Mouse (Mus musculus): ENCODE data around the gene Poldip3. TPM values are rescaled to one million over a fixed set of nuclear protein-coding genes. Genes with fewer than 3 reads are reported as not detected.

Poldip3 gene
- polyA plus RNA-seq, 1 experiment from 2014 or later = 185 TPM

- DNase-seq (ENCODE audit: extremely low spot score, low spot score) = no peak
- Histone ChIP-seq H3K36me3 (replicated peaks) (peaks cover 6% of the 10 kb centered on the region), H3K9me3 (no peaks in the 10 kb centered on the region), H3K27me3 (ENCODE audit: poor library complexity, severe bottlenecking) (no peaks in the 10 kb centered on the region), H3K27ac (peak overlapping the region; percentile 0), H3K4me1 (peaks cover 39% of the 10 kb centered on the region), H3K4me3 (peak overlapping the region; percentile 66; the same call in 1 of the 2 replicates)
- 88% methylated on average over 8 of the region's 8 CpGs for WGBS
Measured at GRCm38 (mm10) chr15:83169772-83170722, 20.9 kb upstream of the Poldip3 start.

GRCm38 (mm10) chr15:83168875-83169771 lies 19.9 kb upstream of the Poldip3 start:
- Histone ChIP-seq H3K27me3 (ENCODE audit: poor library complexity, severe bottlenecking) (no peaks in the 10 kb centered on the region), H3K4me3 (no peak overlapping the region; the same call in 1 of the 2 replicates), H3K36me3 (replicated peaks) (peaks cover 10% of the 10 kb centered on the region), H3K27ac (peak overlapping the region; percentile 0; the same call in 1 of the 2 replicates), H3K4me1 (peaks cover 39% of the 10 kb centered on the region), H3K9me3 (no peaks in the 10 kb centered on the region)
- DNase-seq (ENCODE audit: extremely low spot score, low spot score) = no peak
- 83% methylated on average over 7 of the region's 7 CpGs for WGBS

GRCm38 (mm10) chr15:83168311-83168710 lies 19.1 kb upstream of the Poldip3 start:
- no peak for DNase-seq (ENCODE audit: extremely low spot score, low spot score)
- Histone ChIP-seq H3K27me3 (ENCODE audit: poor library complexity, severe bottlenecking) (no peaks in the 10 kb centered on the region), H3K36me3 (replicated peaks) (peaks cover 15% of the 10 kb centered on the region), H3K9me3 (no peaks in the 10 kb centered on the region), H3K4me1 (peaks cover 39% of the 10 kb centered on the region), H3K4me3 (no peak overlapping the region), H3K27ac (no peak overlapping the region)
- 87% methylated on average over 3 of the region's 3 CpGs for WGBS

- no peaks in the 10 kb centered on the region for H3K9me3 ChIP-seq
- peaks cover 33% of the 10 kb centered on the region for H3K4me1 ChIP-seq
- 0 out of 2 replicates have a peak overlapping the region, but pooled peaks have one; percentile 4 for H3K27ac ChIP-seq
- no peak overlapping the region for H3K4me3 ChIP-seq
- H3K36me3 ChIP-seq (replicated peaks) = peaks cover 22% of the 10 kb centered on the region
- no peaks in the 10 kb centered on the region for H3K27me3 ChIP-seq (ENCODE audit: poor library complexity, severe bottlenecking)
- 91% methylated on average over 8 of the region's 8 CpGs for WGBS
- no peak for DNase-seq (ENCODE audit: extremely low spot score, low spot score)
Measured at GRCm38 (mm10) chr15:83167550-83168065, 18.4 kb upstream of the Poldip3 start.

GRCm38 (mm10) chr15:83167126-83167525 lies 17.9 kb upstream of the Poldip3 start:
- peaks cover 32% of the 10 kb centered on the region for H3K4me1 ChIP-seq
- DNase-seq (ENCODE audit: extremely low spot score, low spot score) = no peak

GRCm38 (mm10) chr15:83166642-83167041 lies 17.5 kb upstream of the Poldip3 start:
- Histone ChIP-seq H3K36me3 (replicated peaks) (peaks cover 31% of the 10 kb centered on the region), H3K4me1 (peaks cover 35% of the 10 kb centered on the region), H3K9me3 (no peaks in the 10 kb centered on the region), H3K27ac (0 out of 2 replicates have a peak overlapping the region, but pooled peaks have one; percentile 4), H3K27me3 (ENCODE audit: poor library complexity, severe bottlenecking) (no peaks in the 10 kb centered on the region), H3K4me3 (no peak overlapping the region)
- WGBS = 88% methylated on average over 3 of the region's 3 CpGs
- no peak for DNase-seq (ENCODE audit: extremely low spot score, low spot score)

More at GRCm38 (mm10) chr15:83167126-83167525, 17.9 kb upstream of the Poldip3 start:
- Histone ChIP-seq H3K27me3 (ENCODE audit: poor library complexity, severe bottlenecking) (no peaks in the 10 kb centered on the region), H3K36me3 (replicated peaks) (peaks cover 27% of the 10 kb centered on the region), H3K27ac (0 out of 2 replicates have a peak overlapping the region, but pooled peaks have one; percentile 4), H3K4me3 (no peak overlapping the region), H3K9me3 (no peaks in the 10 kb centered on the region)
- WGBS = 81% methylated on average over 5 of the region's 5 CpGs

GRCm38 (mm10) chr15:83165526-83166315 lies 16.5 kb upstream of the Poldip3 start:
- H3K27ac ChIP-seq = no peak overlapping the region; the same call in 1 of the 2 replicates
- no peaks in the 10 kb centered on the region for H3K27me3 ChIP-seq (ENCODE audit: poor library complexity, severe bottlenecking)
- H3K4me3 ChIP-seq = no peak overlapping the region
- H3K36me3 ChIP-seq (replicated peaks) = peaks cover 41% of the 10 kb centered on the region
- H3K9me3 ChIP-seq = no peaks in the 10 kb centered on the region
- 90% methylated on average over 13 of the region's 13 CpGs for WGBS
- peaks cover 35% of the 10 kb centered on the region for H3K4me1 ChIP-seq
- no peak for DNase-seq (ENCODE audit: extremely low spot score, low spot score)

- WGBS = 78% methylated on average over 5 of the region's 5 CpGs
- DNase-seq (ENCODE audit: extremely low spot score, low spot score) = no peak
- Histone ChIP-seq H3K36me3 (replicated peaks) (peaks cover 48% of the 10 kb centered on the region), H3K27ac (no peak overlapping the region), H3K27me3 (ENCODE audit: poor library complexity, severe bottlenecking) (no peaks in the 10 kb centered on the region), H3K4me3 (no peak overlapping the region), H3K9me3 (no peaks in the 10 kb centered on the region), H3K4me1 (peaks cover 33% of the 10 kb centered on the region)
Measured at GRCm38 (mm10) chr15:83164971-83165471, 15.8 kb upstream of the Poldip3 start.

GRCm38 (mm10) chr15:83162818-83163485 lies 13.8 kb upstream of the Poldip3 start:
- Histone ChIP-seq H3K4me1 (peaks cover 25% of the 10 kb centered on the region), H3K36me3 (replicated peaks) (peaks cover 68% of the 10 kb centered on the region), H3K9me3 (no peaks in the 10 kb centered on the region), H3K4me3 (no peak overlapping the region), H3K27me3 (ENCODE audit: poor library complexity, severe bottlenecking) (no peaks in the 10 kb centered on the region), H3K27ac (no peak overlapping the region)
- WGBS = 90% methylated on average over 11 of the region's 11 CpGs
- no peak for DNase-seq (ENCODE audit: extremely low spot score, low spot score)

- Histone ChIP-seq H3K4me3 (no peak overlapping the region), H3K36me3 (replicated peaks) (peaks cover 78% of the 10 kb centered on the region), H3K27me3 (ENCODE audit: poor library complexity, severe bottlenecking) (no peaks in the 10 kb centered on the region), H3K4me1 (peaks cover 28% of the 10 kb centered on the region), H3K27ac (0 out of 2 replicates have a peak overlapping the region, but pooled peaks have one; percentile 7), H3K9me3 (no peaks in the 10 kb centered on the region)
- WGBS = 90% methylated on average over 4 of the region's 4 CpGs
- DNase-seq (ENCODE audit: extremely low spot score, low spot score) = no peak
Measured at GRCm38 (mm10) chr15:83162001-83162400, 12.8 kb upstream of the Poldip3 start.

GRCm38 (mm10) chr15:83161062-83161748 lies 12.0 kb upstream of the Poldip3 start:
- Histone ChIP-seq H3K27me3 (ENCODE audit: poor library complexity, severe bottlenecking) (no peaks in the 10 kb centered on the region), H3K4me3 (no peak overlapping the region; the same call in 1 of the 2 replicates), H3K9me3 (no peaks in the 10 kb centered on the region), H3K4me1 (peaks cover 24% of the 10 kb centered on the region), H3K36me3 (replicated peaks) (peaks cover 83% of the 10 kb centered on the region), H3K27ac (peak overlapping the region; percentile 73)
- no peak for DNase-seq (ENCODE audit: extremely low spot score, low spot score)
- WGBS = 28% methylated on average over 10 of the region's 10 CpGs

All from forebrain, embryonic 10.5 days (tissue).